Mouse (Mus musculus): Measurements from ENCODE around the gene Ripor2. TPM values are rescaled to one million over a fixed set of nuclear protein-coding genes. Genes with fewer than 3 reads are reported as not detected.

Gene Ripor2
- total and polyA plus RNA-seq, 2 experiments from 2014 or later, result 19.6 to 48.8 TPM

DNA sequence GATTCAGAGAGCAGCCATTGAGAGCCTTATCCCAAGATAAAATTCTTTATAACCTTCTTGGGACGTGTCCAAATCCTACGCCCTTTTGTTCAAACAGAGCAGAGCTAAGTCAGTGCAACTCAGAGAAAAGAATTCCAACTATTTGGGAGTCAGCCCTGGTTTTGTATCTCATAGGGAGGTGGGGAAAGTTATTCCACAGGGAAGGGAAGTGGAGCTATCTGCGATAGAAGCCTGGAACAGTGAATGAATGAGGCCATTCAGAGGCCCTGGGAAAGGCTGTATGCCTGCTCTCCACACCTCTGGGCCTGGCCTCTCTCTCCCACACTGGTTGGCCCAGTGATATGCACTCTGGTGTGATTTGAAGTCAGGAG lies 16.1 kb upstream of the Ripor2 start:
- Histone ChIP-seq H3K9ac (replicated peaks; ENCODE audit: low read length, poor library complexity, severe bottlenecking) (no peak overlapping the region), H3K27ac (ENCODE audit: low read depth, low read length) (no peak overlapping the region), H3K9me3 (ENCODE audit: low read length) (no peaks in the 10 kb centered on the region), H3K36me3 (ENCODE audit: insufficient read depth, low read length) (no peaks in the 10 kb centered on the region), H3K4me1 (ENCODE audit: insufficient read depth, low read length) (peaks cover 4% of the 10 kb centered on the region), H3K27me3 (ENCODE audit: insufficient read depth, low read length) (no peaks in the 10 kb centered on the region), H3K4me3 (ENCODE audit: low read depth, low read length) (no peak overlapping the region), H3K4me2 (ENCODE audit: low read depth, low read length, poor library complexity, severe bottlenecking) (no peak overlapping the region)
- 40% methylated on average over 3 of the region's 3 CpGs for WGBS
- DNase-seq (ENCODE audit: low spot score) (no peak), ATAC-seq (ENCODE audit: low FRiP score) (no peak)
- TF ChIP-seq CTCF (IDR thresholded peaks at IDR 0.05), result no peak

DNA sequence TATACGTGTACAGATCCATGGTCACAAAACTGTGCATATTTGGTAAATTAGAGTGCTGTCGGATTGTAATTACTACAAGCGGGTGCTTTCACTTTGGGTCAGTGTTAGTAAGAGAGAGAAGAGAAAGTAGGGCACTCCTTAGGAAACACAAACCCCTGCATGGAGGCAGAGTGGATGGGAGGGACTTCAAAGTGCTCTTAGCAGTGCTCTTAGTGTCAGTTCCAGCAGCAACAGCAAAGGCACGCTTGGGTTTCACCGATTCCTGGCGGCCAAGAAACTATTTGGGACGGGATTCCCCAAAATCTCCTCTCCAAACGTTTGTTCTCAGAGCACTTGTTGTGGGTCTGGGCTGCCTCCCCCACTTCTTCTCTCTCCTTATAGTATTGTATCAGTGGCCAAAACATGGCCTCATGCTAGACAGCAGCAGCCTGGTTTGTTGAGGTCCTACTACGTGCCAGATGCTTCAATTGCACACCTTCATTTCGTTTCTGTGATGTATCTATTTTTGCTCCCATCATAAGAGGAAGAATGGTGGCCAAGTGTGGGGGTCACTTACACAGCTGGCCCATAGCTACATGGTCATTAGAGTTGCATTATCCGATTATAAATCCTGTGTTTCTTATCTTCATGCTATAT lies 14.7 kb upstream of the Ripor2 start:
- no peak for DNase-seq (ENCODE audit: low spot score)
- Histone ChIP-seq H3K36me3 (ENCODE audit: insufficient read depth, low read length) (no peaks in the 10 kb centered on the region), H3K4me2 (ENCODE audit: low read depth, low read length, poor library complexity, severe bottlenecking) (no peak overlapping the region), H3K27me3 (ENCODE audit: insufficient read depth, low read length) (no peaks in the 10 kb centered on the region), H3K27ac (ENCODE audit: low read depth, low read length) (no peak overlapping the region), H3K9me3 (ENCODE audit: low read length) (no peaks in the 10 kb centered on the region), H3K4me1 (ENCODE audit: insufficient read depth, low read length) (peaks cover 4% of the 10 kb centered on the region), H3K4me3 (ENCODE audit: low read depth, low read length) (no peak overlapping the region), H3K9ac (replicated peaks; ENCODE audit: low read length, poor library complexity, severe bottlenecking) (no peak overlapping the region)
- TF ChIP-seq CTCF (IDR thresholded peaks at IDR 0.05), result no peak
- ATAC-seq (ENCODE audit: low FRiP score), result no peak
- 86% methylated on average over 11 of the region's 11 CpGs for WGBS

DNA sequence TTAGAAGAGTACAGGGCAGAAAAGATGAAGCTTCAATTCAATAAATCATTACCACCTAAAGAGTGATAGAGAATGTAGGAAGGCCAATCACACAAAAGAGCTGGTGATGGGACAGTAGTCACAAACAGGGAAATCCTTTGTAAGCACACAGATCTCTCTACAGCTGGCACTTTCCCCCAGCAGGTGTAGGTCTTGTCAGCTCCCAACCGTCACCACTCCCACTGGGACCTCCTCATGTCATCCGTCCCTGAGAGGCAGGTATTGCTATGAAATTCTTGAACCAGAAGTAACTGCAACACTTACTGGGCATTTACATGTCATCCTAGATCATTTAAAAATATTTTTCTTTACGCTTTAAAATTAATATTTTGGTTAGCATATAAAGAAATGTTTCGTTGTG lies 12.9 kb upstream of the Ripor2 start:
- 85% methylated on average over 4 of the region's 4 CpGs for WGBS
- no peak overlapping the region for H3K9ac ChIP-seq (replicated peaks; ENCODE audit: low read length, poor library complexity, severe bottlenecking)
- no peak overlapping the region for H3K27ac ChIP-seq (ENCODE audit: low read depth, low read length)
- H3K4me3 ChIP-seq (ENCODE audit: low read depth, low read length), result no peak overlapping the region
- H3K4me2 ChIP-seq (ENCODE audit: low read depth, low read length, poor library complexity, severe bottlenecking), result no peak overlapping the region
- no peaks in the 10 kb centered on the region for H3K9me3 ChIP-seq (ENCODE audit: low read length)
- DNase-seq (ENCODE audit: low spot score), result no peak
- no peaks in the 10 kb centered on the region for H3K36me3 ChIP-seq (ENCODE audit: insufficient read depth, low read length)
- no peak for TF ChIP-seq CTCF (IDR thresholded peaks at IDR 0.05)
- no peaks in the 10 kb centered on the region for H3K27me3 ChIP-seq (ENCODE audit: insufficient read depth, low read length)
- no peak for ATAC-seq (ENCODE audit: low FRiP score)
- peaks cover 4% of the 10 kb centered on the region for H3K4me1 ChIP-seq (ENCODE audit: insufficient read depth, low read length)

DNA sequence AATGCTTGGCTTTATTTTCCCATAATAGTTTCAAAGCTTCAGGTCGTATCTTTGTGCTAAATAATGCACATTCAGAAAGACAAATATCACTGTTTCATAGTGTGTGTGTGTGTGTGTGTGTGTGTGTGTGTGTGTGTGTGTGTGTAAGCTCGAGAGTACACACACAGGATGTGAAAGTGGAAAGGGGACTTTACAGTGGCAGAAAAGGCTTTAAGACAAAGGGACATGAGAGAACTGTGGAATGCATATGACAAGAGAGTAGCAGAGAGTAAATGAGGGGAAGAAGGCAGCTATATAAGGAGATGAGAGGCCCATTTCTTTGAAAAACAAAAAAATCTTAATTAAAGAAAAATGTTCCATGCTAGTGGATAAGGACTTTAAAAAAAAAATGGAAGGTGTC lies 11.3 kb upstream of the Ripor2 start:
- Histone ChIP-seq H3K27ac (ENCODE audit: low read depth, low read length) (no peak overlapping the region), H3K4me1 (ENCODE audit: insufficient read depth, low read length) (no peaks in the 10 kb centered on the region), H3K4me3 (ENCODE audit: low read depth, low read length) (no peak overlapping the region), H3K9ac (replicated peaks; ENCODE audit: low read length, poor library complexity, severe bottlenecking) (no peak overlapping the region), H3K9me3 (ENCODE audit: low read length) (no peaks in the 10 kb centered on the region), H3K36me3 (ENCODE audit: insufficient read depth, low read length) (no peaks in the 10 kb centered on the region), H3K4me2 (ENCODE audit: low read depth, low read length, poor library complexity, severe bottlenecking) (no peak overlapping the region), H3K27me3 (ENCODE audit: insufficient read depth, low read length) (no peaks in the 10 kb centered on the region)
- TF ChIP-seq CTCF (IDR thresholded peaks at IDR 0.05), result no peak
- no peak for ATAC-seq (ENCODE audit: low FRiP score)
- no peak for DNase-seq (ENCODE audit: low spot score)
- whole genome bisulfite sequencing, result 60% methylated on average over 2 of the region's 2 CpGs

DNA sequence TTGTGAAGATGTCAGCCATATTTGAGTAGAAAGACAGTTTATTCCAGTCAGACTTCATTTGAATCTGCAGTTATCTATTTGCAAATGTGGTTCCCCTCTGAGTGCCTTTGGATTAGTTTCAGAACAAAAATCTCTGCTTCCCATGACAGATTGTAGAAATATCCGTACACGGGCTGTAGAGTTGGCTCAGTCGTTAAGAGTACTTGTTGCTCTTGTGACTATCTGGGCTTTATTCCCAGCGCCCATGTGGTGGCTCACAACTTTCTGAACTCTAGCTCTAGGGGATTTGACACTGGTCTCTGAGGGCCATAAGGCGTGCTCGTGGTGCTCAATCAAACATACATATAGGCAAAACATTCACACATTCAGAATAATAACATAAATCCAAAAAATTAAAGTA lies 10.1 kb upstream of the Ripor2 start:
- no peak for DNase-seq (ENCODE audit: low spot score)
- TF ChIP-seq CTCF (IDR thresholded peaks at IDR 0.05), result no peak

DNA sequence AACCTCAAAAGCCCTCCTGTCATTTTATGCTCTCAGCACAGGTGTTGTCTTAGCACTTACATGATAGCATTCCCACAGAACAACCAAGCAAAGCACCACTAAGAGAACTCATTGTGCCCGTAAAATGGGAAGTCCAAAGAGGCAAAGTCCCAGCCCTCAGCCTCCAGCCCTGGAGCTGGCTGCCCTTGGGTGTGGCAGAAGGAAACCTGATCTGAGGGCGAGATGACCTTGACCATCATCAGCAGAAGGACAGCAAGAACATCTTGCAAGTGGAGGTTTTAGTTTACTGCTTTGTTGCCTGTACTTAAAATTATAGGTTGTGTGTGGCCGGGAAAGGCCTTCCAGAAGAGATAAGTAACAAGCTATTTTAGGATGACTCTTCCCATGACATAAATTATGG lies 6.9 kb upstream of the Ripor2 start:
- Histone ChIP-seq H3K27me3 (ENCODE audit: insufficient read depth, low read length) (no peaks in the 10 kb centered on the region), H3K27ac (ENCODE audit: low read depth, low read length) (no peak overlapping the region), H3K4me3 (ENCODE audit: low read depth, low read length) (no peak overlapping the region), H3K9ac (replicated peaks; ENCODE audit: low read length, poor library complexity, severe bottlenecking) (no peak overlapping the region), H3K4me2 (ENCODE audit: low read depth, low read length, poor library complexity, severe bottlenecking) (no peak overlapping the region), H3K4me1 (ENCODE audit: insufficient read depth, low read length) (peaks cover 6% of the 10 kb centered on the region; the same call in 1 of the 2 replicates), H3K9me3 (ENCODE audit: low read length) (no peaks in the 10 kb centered on the region), H3K36me3 (ENCODE audit: insufficient read depth, low read length) (no peaks in the 10 kb centered on the region)
- ATAC-seq (ENCODE audit: low FRiP score) (no peak), DNase-seq (ENCODE audit: low spot score) (no peak)
- 92% methylated on average over 3 of the region's 3 CpGs for WGBS
- no peak for TF ChIP-seq CTCF (IDR thresholded peaks at IDR 0.05)

More for the DNA sequence above, 10.1 kb upstream of the Ripor2 start:
- no peak for ATAC-seq (ENCODE audit: low FRiP score)
- no peaks in the 10 kb centered on the region for H3K9me3 ChIP-seq (ENCODE audit: low read length)
- no peaks in the 10 kb centered on the region for H3K36me3 ChIP-seq (ENCODE audit: insufficient read depth, low read length)
- 87% methylated on average over 6 of the region's 6 CpGs for WGBS
- no peak overlapping the region for H3K27ac ChIP-seq (ENCODE audit: low read depth, low read length)
- H3K27me3 ChIP-seq (ENCODE audit: insufficient read depth, low read length), result no peaks in the 10 kb centered on the region
- no peak overlapping the region for H3K4me2 ChIP-seq (ENCODE audit: low read depth, low read length, poor library complexity, severe bottlenecking)
- no peak overlapping the region for H3K9ac ChIP-seq (replicated peaks; ENCODE audit: low read length, poor library complexity, severe bottlenecking)
- H3K4me3 ChIP-seq (ENCODE audit: low read depth, low read length), result no peak overlapping the region
- peaks cover 6% of the 10 kb centered on the region; the same call in 1 of the 2 replicates for H3K4me1 ChIP-seq (ENCODE audit: insufficient read depth, low read length)
